ENCODE assay signal across 8 mouse cellular contexts in genomic region chr9:14275792-14276480, GRCm38 (mm10). TPM values are rescaled to one million over a fixed set of nuclear protein-coding genes. Genes with fewer than 3 reads are reported as not detected.
DNase-seq lines count a peak whose midpoint lies in the region; ATAC-seq and TF ChIP-seq lines count a peak whose summit lies in the region.

No protein-coding gene starts in this region.

- H3K36me3 ChIP-seq in C2C12 (ENCODE audit: control insufficient read depth, insufficient read depth): no peaks in the 10 kb centered on the region
- H3K36me3 ChIP-seq in erythroblast, embryonic 14.5 days (ENCODE audit: control insufficient read depth): no peaks in the 10 kb centered on the region
- H3K36me3 ChIP-seq in heart, embryonic 11.5 days (ENCODE audit: control insufficient read depth, insufficient read depth, low read length): no peaks in the 10 kb centered on the region
- no peaks in the 10 kb centered on the region for H3K36me3 ChIP-seq in kidney, embryonic 16.5 days (ENCODE audit: insufficient read depth, low read length)
- no peaks in the 10 kb centered on the region for H3K36me3 ChIP-seq in liver, adult 2 months (ENCODE audit: control insufficient read depth, insufficient read depth, low read length)
- H3K36me3 ChIP-seq in myocyte (ENCODE audit: control insufficient read depth, insufficient read depth): no peaks in the 10 kb centered on the region
- no peaks in the 10 kb centered on the region for H3K36me3 ChIP-seq in splenic B cell, adult 2 months (ENCODE audit: control insufficient read depth, insufficient read depth, low read length, poor library complexity, severe bottlenecking)

- no peaks in the 10 kb centered on the region for H3K9me3 ChIP-seq in erythroblast, embryonic 14.5 days (ENCODE audit: control insufficient read depth, low read length)
- H3K9me3 ChIP-seq in heart, embryonic 11.5 days (replicated peaks; ENCODE audit: control insufficient read depth, low read length): no peaks in the 10 kb centered on the region
- no peaks in the 10 kb centered on the region for H3K9me3 ChIP-seq in kidney, embryonic 16.5 days (ENCODE audit: low read length)

- WGBS in heart, embryonic 11.5 days (ENCODE audit: insufficient replicate concordance): under 1% methylated on average over 39 of the region's 54 CpGs
- WGBS in kidney, embryonic 16.5 days: under 1% methylated on average over 48 of the region's 54 CpGs
- WGBS in liver, adult 2 months: under 1% methylated on average over 54 of the region's 54 CpGs

- peak overlapping the region; percentile 92 for H3K27ac ChIP-seq in heart, embryonic 11.5 days (ENCODE audit: low read depth, low read length)
- H3K27ac ChIP-seq in kidney, embryonic 16.5 days (ENCODE audit: low read length): peak overlapping the region; percentile 97
- peak overlapping the region; percentile 78 for H3K27ac ChIP-seq in liver, adult 2 months (replicated peaks; ENCODE audit: insufficient read depth, low read depth, low read length)

- peak overlapping the region; percentile 77 for H3K4me2 ChIP-seq in heart, embryonic 11.5 days
- H3K4me2 ChIP-seq in kidney, embryonic 16.5 days (replicated peaks; ENCODE audit: low read depth, low read length): peak overlapping the region; percentile 67
- peak overlapping the region; percentile 94 for H3K4me2 ChIP-seq in myocyte (ENCODE audit: low read depth)

- peaks cover 23% of the 10 kb centered on the region for H3K4me1 ChIP-seq in erythroblast, embryonic 14.5 days (ENCODE audit: control insufficient read depth)
- no peaks in the 10 kb centered on the region for H3K4me1 ChIP-seq in heart, embryonic 11.5 days (ENCODE audit: control insufficient read depth, insufficient read depth, low read length)
- H3K4me1 ChIP-seq in kidney, embryonic 16.5 days (ENCODE audit: insufficient read depth, low read length): peaks cover 9% of the 10 kb centered on the region
- H3K4me1 ChIP-seq in liver, adult 2 months (ENCODE audit: control insufficient read depth, insufficient read depth, low read length): no peaks in the 10 kb centered on the region

- TF ChIP-seq CTCF in C2C12 (IDR thresholded peaks at IDR 0.05; ENCODE audit: control insufficient read depth, insufficient read depth, insufficient read length): no peak
- peak; percentile 74; the same call in 1 of the 2 replicates for TF ChIP-seq CTCF in brain, embryonic 14.5 days (IDR thresholded peaks at IDR 0.05; ENCODE audit: borderline replicate concordance, extremely low read depth, insufficient read depth, insufficient read length)
- peak; percentile 44 for TF ChIP-seq CTCF in liver, adult 2 months (IDR thresholded peaks at IDR 0.05; ENCODE audit: low read depth, low read length)

- H3K79me2 ChIP-seq in C2C12 (ENCODE audit: control insufficient read depth, insufficient read depth): no peaks in the 10 kb centered on the region
- H3K79me2 ChIP-seq in liver, adult 2 months (ENCODE audit: control insufficient read depth, insufficient read depth, low read length): peaks cover 2% of the 10 kb centered on the region; the same call in 1 of the 2 replicates
- H3K79me2 ChIP-seq in myocyte (ENCODE audit: control insufficient read depth, insufficient read depth): no peaks in the 10 kb centered on the region

- ATAC-seq in heart, embryonic 11.5 days (replicated peaks; ENCODE audit: insufficient number of reproducible peaks, low FRiP score, low TSS enrichment): peak; percentile 99
- peak; percentile 99 for ATAC-seq in kidney, embryonic 16.5 days (ENCODE audit: low FRiP score, low TSS enrichment)

- H3K4me3 ChIP-seq in C2C12 (ENCODE audit: insufficient read depth, poor library complexity, severe bottlenecking) (peak overlapping the region; percentile 40), myocyte (peak overlapping the region; percentile 32)
- peak overlapping the region; percentile 68 for H3K4me3 ChIP-seq in erythroblast, embryonic 14.5 days (replicated peaks)
- H3K4me3 ChIP-seq in heart, embryonic 11.5 days (ENCODE audit: low read depth, low read length): peak overlapping the region; percentile 91
- H3K4me3 ChIP-seq in kidney, embryonic 16.5 days (ENCODE audit: low read length): peak overlapping the region; percentile 75
- H3K4me3 ChIP-seq in liver, adult 2 months (ENCODE audit: insufficient read depth, low read depth, low read length): peak overlapping the region; percentile 91

- H3K9ac ChIP-seq in heart, embryonic 11.5 days (ENCODE audit: low read depth, low read length): peak overlapping the region; percentile 84
- H3K9ac ChIP-seq in kidney, embryonic 16.5 days (replicated peaks; ENCODE audit: low read length): peak overlapping the region; percentile 86
- H3K9ac ChIP-seq in liver, adult 2 months (ENCODE audit: low read depth, low read length): peak overlapping the region; percentile 89

- H3ac ChIP-seq in C2C12 (ENCODE audit: control insufficient read depth, insufficient read length, low read depth): peak overlapping the region; percentile 33
- H3ac ChIP-seq in myocyte (ENCODE audit: control insufficient read depth, insufficient read length): peak overlapping the region; percentile 9

- DNase-seq in brain, embryonic 14.5 days (ENCODE audit: low read depth): peak; percentile 100
- peak; percentile 100 for DNase-seq in liver, adult 2 months (ENCODE audit: extremely low read depth, low read depth, low spot score)
- DNase-seq in splenic B cell, adult 2 months (ENCODE audit: low read depth, low spot score): peak; percentile 99

- peak; percentile 75 for TF ChIP-seq POLR2A in brain, embryonic 14.5 days (IDR thresholded peaks at IDR 0.05; ENCODE audit: borderline replicate concordance, extremely low read depth, insufficient read depth, insufficient read length, poor library complexity, severe bottlenecking)
- TF ChIP-seq POLR2A in liver, adult 2 months (IDR thresholded peaks at IDR 0.05; ENCODE audit: extremely low read depth, insufficient read depth, low read length): 0 out of 2 replicates have a peak, but pooled peaks have one; percentile 44
- peak; percentile 62 for TF ChIP-seq POLR2A in myocyte (IDR thresholded peaks at IDR 0.05; ENCODE audit: insufficient read length, low read depth)

- H3K27me3 ChIP-seq in C2C12 (ENCODE audit: control insufficient read depth, insufficient read depth, insufficient read length) (no peaks in the 10 kb centered on the region), myocyte (ENCODE audit: control insufficient read depth, insufficient read depth, insufficient read length) (no peaks in the 10 kb centered on the region)
- peaks cover 42% of the 10 kb centered on the region for H3K27me3 ChIP-seq in erythroblast, embryonic 14.5 days (ENCODE audit: control insufficient read depth)
- H3K27me3 ChIP-seq in heart, embryonic 11.5 days (ENCODE audit: control insufficient read depth, insufficient read depth, low read length): no peaks in the 10 kb centered on the region
- H3K27me3 ChIP-seq in kidney, embryonic 16.5 days (ENCODE audit: insufficient read depth, low read length): no peaks in the 10 kb centered on the region
- no peaks in the 10 kb centered on the region for H3K27me3 ChIP-seq in liver, adult 2 months (ENCODE audit: control insufficient read depth, insufficient read depth, low read length)
- H3K27me3 ChIP-seq in splenic B cell, adult 2 months (ENCODE audit: control insufficient read depth, insufficient read depth, low read length, poor library complexity, severe bottlenecking): no peaks in the 10 kb centered on the region

- no peaks in the 10 kb centered on the region for H3K79me3 ChIP-seq in C2C12 (ENCODE audit: low read depth)

TF ChIP-seq in C2C12, 6 proteins besides CTCF, POLR2A, EP300 and RAD21:
- TF ChIP-seq FOSL1 (IDR thresholded peaks at IDR 0.05; ENCODE audit: insufficient read depth, low read length, poor library complexity, severe bottlenecking): no peak
- TF ChIP-seq CEBPB (IDR thresholded peaks at IDR 0.05; ENCODE audit: low read depth): no peak
- no peak for TF ChIP-seq MYOD1 (IDR thresholded peaks at IDR 0.05; ENCODE audit: control insufficient read depth, insufficient read length, low read depth)
- TF ChIP-seq MAX (IDR thresholded peaks at IDR 0.05): no peak
- TF ChIP-seq MYOG (IDR thresholded peaks at IDR 0.05; ENCODE audit: control insufficient read depth, extremely low read depth, insufficient read length): no peak
- no peak for TF ChIP-seq USF1 (IDR thresholded peaks at IDR 0.05; ENCODE audit: low read depth)

TF ChIP-seq in myocyte, 11 proteins besides CTCF, POLR2A, EP300 and RAD21:
- TF ChIP-seq MYOG (IDR thresholded peaks at IDR 0.05; ENCODE audit: control insufficient read depth in 1 of 3, insufficient read depth in 1 of 3, insufficient read length in 2 of 3, low read depth in 2 of 3) (peak in 1 of 3 experiments; percentile 18), E2F4 (IDR thresholded peaks at IDR 0.05; ENCODE audit: insufficient read depth) (no peak), MYOD1 (IDR thresholded peaks at IDR 0.05; ENCODE audit: control insufficient read depth in 1 of 3, insufficient read length in 2 of 3, low read depth in 2 of 3) (peak in 1 of 3 experiments; percentile 0)

RNA-seq across cellular contexts. Expression of gene Sesn3, which starts 1.1 kb away (rescaled TPM):
- 4.9 TPM for polyA plus RNA-seq in C2C12 (2012; fragmentation: generic; extraction: Trizol)
- 13.5 and 26.4 TPM in 2 replicates for polyA plus RNA-seq in brain, embryonic 14.5 days (2012; rRNA removed)
- 0.02 TPM in 1 of 2 replicates, not detected in the other for polyA plus RNA-seq in erythroblast, embryonic 14.5 days (2012)
- 15.9 and 21.0 TPM in 2 replicates for polyA plus RNA-seq in heart, embryonic 11.5 days (2014; fragmentation: Nextera tagmentation; extraction: Ambion mirVana)
- 16.9 and 19.2 TPM in 2 replicates for polyA plus RNA-seq in kidney, embryonic 16.5 days (2015; fragmentation: Nextera tagmentation; extraction: Ambion mirVana)
- total RNA-seq in liver, adult 2 months (2014; rRNA removed): 14.8 and 14.9 TPM in 2 replicates
- 4.2 and 5.6 TPM in 2 replicates for polyA plus RNA-seq in liver, adult 2 months (2012; rRNA removed)
- 4.7 TPM for polyA plus RNA-seq in myocyte (2012; fragmentation: generic; extraction: Trizol)

Comparison
In these comparisons a context has a peak if more than half of its experiments do, and no peak if none do; other contexts are left out.
1. Peak in every context shown above with its lines: DNase-seq, ATAC-seq, H3K4me3 ChIP-seq and H3K27ac ChIP-seq.
2. H3K4me3 ChIP-seq: peak in every context shown above with its lines; median percentile 91 in heart, embryonic 11.5 days; 91 in liver, adult 2 months; 75 in kidney, embryonic 16.5 days; 68 in erythroblast, embryonic 14.5 days; 40 in C2C12; 32 in myocyte.